Mouse (Mus musculus): ENCODE data around the gene Pax3. TPM values are rescaled to one million over a fixed set of nuclear protein-coding genes. Genes with fewer than 3 reads are reported as not detected.

The Pax3 gene
- total RNA-seq, 2 experiments from 2014 or later = not detected

DNA sequence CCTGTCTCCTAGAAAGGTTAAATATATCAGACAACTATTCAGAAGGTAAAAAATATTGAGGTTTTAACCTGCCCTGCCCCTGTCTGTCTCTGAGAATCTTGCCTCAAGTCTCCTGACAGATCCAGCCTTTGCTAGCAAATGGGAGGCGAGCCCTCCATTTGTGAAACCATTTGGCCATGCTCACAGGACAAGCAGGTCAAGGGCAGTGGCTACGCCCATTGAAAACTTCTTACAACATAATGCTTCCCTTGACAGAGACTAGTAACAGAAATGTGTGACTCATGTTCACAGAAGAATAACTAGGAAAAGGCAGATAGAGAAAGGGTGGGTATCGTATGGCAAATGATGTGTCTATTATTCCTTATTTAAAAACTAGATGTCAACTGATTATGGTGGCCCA, 80.9 kb downstream of the Pax3 start:
- intact Hi-C loops (cut with DNase I) = no loop called here
- DNase-seq = no peak

DNA sequence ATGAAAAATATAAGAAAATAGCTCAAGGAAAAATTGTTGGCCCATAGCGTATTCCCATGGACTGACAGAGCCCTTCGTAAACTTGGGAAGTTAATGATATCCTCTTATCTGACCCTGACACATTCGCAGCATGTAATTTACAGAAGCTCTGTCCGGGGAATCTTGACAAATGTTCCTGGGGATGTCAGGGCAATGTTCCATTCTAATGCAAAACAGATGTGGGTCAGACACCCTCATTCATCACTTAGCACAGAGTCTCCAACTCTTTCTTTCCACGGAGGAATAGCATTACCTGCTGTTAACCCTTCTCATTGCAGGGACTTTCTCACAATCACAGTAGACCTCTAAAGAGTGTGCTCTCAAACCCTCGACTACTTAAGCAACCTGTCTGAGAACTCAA, 86.6 kb downstream of the Pax3 start:
- DNase-seq = no peak
- intact Hi-C loops (cut with DNase I) = no loop called here

DNA sequence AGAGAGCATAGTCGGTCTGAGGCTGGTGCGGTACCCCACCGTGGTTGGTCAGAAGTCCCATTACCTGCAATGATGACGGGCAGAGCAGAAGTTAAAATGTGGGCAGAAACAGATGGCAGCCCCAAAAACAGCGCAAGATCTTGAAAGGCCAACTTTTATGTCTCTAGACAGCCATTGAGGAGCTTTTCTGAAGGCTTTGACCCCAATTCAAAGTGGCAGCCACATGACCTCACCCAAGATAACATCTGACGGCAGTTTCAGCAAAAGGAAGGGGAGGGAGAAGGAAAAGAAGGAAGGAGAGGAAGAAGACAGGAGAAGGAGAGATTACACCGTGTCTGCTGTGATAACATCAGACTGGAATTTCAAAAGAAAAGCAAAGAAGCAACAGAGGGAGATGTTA, 93.4 kb downstream of the Pax3 start:
- intact Hi-C loops (cut with DNase I) = no loop called here
- DNase-seq = no peak

DNA sequence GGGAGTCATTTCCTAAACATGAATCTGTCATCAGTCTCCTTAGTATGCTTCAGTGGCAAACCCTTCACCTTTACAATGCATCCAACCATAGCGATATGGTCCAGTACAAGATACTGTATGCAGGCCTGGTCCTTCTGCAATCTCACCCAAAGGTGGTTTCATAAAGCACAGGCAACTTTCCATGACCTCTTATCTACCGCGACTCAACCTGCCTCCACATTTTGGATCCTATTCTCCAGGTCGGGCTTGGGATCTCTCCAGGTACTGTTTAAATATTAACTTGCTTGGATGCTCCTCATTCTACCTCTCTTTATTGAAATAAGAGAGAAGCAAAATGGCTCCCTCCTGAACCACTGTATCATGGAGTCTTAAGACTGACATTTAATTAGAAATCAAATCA, 103.3 kb downstream of the Pax3 start:
- intact Hi-C loops (cut with DNase I) = no loop called here
- DNase-seq = no peak

- intact Hi-C loops (cut with DNase I) = no loop called here
Observed at GRCm38 (mm10) chr1:78088646-78089045, 108.3 kb downstream of the Pax3 start.

DNA sequence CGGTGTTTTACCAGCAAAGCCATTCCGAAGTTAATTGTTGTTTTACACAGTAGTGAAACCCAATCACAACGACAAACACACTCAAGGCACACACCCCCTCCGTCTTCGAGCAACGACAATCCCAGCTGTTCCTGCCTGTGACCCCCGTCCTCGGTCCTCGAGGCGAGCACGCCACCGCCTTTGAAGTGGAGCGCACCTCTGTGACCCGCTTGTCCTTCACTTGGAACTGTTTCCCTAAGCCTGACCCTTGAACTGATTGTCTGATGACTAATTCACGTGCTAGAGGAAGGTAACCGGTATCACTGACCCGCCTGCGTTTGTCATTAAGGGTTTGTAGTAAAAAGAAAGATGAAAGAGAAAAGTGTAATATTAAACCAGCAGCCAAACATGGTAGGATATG, 115.2 kb downstream of the Pax3 start:
- DNase-seq = no peak
- intact Hi-C loops (cut with DNase I) = no loop called here

More at GRCm38 (mm10) chr1:78088646-78089045, 108.3 kb downstream of the Pax3 start:
- no peak for DNase-seq

DNA sequence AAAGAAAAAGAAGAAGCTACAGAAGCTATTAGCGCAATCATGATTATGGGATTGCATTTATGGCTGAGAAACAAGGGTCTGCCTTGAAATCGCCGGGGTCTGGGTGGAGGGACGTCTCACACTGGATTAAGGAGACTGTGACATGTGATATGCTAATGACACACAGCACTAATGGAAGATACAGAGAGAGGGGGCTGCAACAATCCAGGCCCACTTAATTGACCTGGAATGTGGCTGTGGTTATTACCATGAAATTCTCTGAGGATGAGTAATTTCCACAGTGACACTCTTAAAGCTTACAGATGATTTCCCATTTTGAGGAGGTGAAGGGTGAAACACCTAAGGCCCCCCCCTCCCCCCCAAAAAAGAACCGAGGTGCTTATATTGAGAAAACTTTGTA, 136.1 kb downstream of the Pax3 start:
- intact Hi-C loops (cut with DNase I) = no loop called here
- DNase-seq = no peak

GRCm38 (mm10) chr1:78057939-78058338, 139.0 kb downstream of the Pax3 start:
- no peak for DNase-seq
- intact Hi-C loops (cut with DNase I) = no loop called here

DNA sequence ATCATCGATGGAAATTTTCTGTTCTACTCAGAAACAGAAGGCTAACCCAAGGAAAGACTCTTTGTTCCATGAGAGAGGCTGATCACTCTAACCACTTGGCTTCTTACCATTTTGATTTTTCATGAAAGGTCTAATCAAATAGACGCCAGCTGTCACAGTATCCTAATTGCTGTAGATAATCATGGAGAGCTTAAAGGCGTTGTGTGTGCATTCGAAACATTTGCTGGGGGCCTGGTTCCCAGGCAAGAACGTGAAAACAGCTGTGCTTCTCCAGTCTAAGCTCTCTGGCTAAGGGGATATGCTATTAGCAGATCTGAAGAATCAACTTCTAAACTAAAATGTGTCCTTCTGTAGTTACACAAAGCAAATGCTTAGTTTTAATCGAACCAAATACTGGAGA, 143.3 kb downstream of the Pax3 start:
- intact Hi-C loops (cut with DNase I) = no loop called here
- DNase-seq = no peak

Other genes with a start within 250 kb of the Pax3 start
- under 1 TPM in 1 of 2 experiments, not detected in 1; 0.08 TPM for gene Sgpp2, start 113.2 kb upstream of the Pax3 start, total RNA-seq (2021)